Mouse (Mus musculus) limb, embryonic 11.5 days (tissue): ENCODE data around the gene Ypel2. TPM values are rescaled to one million over a fixed set of nuclear protein-coding genes. Genes with fewer than 3 reads are reported as not detected.

Experiments used
- ATAC-seq: fragments of 200-750 bp; cut with Nextera tagmentation; 2 replicates; pipeline ENCODE4 v1.8.0; 2017; ENCODE audit warnings: low read depth; ENCODE audit not compliant: insufficient number of reproducible peaks, low FRiP score, low TSS enrichment
- DNase-seq: peaks from one replicate; pipeline ENCODE4 v3.0.0-alpha.2; 2015; ENCODE audit warnings: low spot score
- H3K27ac ChIP-seq: fragments of 300-500 bp; sonication (generic); replicated peaks from 2 replicates; pipeline ENCODE4 v1.5.1; 2014; ENCODE audit warnings: low read depth, mild to moderate bottlenecking, low read length
- H3K27me3 ChIP-seq: fragments of 300-500 bp; sonication (generic); 2 replicates; pipeline ENCODE4 v1.6.1; 2014; ENCODE audit warnings: mild to moderate bottlenecking, low read length, mixed read lengths; ENCODE audit not compliant: control insufficient read depth, insufficient read depth
- H3K36me3 ChIP-seq: fragments of 300-500 bp; sonication (generic); 2 replicates; pipeline ENCODE4 v1.6.1; 2014; ENCODE audit warnings: mild to moderate bottlenecking, low read length, moderate library complexity, mixed read lengths; ENCODE audit not compliant: control insufficient read depth, insufficient read depth
- H3K4me1 ChIP-seq: fragments of 300-500 bp; sonication (generic); 2 replicates; pipeline ENCODE4 v1.6.1; 2014; ENCODE audit warnings: low read length, mixed read lengths; ENCODE audit not compliant: control insufficient read depth, insufficient read depth
- H3K4me2 ChIP-seq: fragments of 300-500 bp; sonication (generic); 2 replicates; pipeline ENCODE4 v1.6.1; 2014; ENCODE audit warnings: low read depth, mild to moderate bottlenecking, moderate library complexity; ENCODE audit not compliant: severe bottlenecking
- H3K4me3 ChIP-seq: fragments of 300-500 bp; sonication (generic); 2 replicates; pipeline ENCODE4 v1.5.1; 2014; ENCODE audit warnings: low read depth, low read length
- H3K9ac ChIP-seq: fragments of 300-500 bp; sonication (generic); 2 replicates; pipeline ENCODE4 v1.6.1; 2014; ENCODE audit warnings: mild to moderate bottlenecking, low read length
- H3K9me3 ChIP-seq: fragments of 300-500 bp; sonication (generic); 2 replicates; pipeline ENCODE4 v1.6.1; 2016; ENCODE audit warnings: low read length; ENCODE audit not compliant: control insufficient read depth
- WGBS: fragments of 180-500 bp; shearing (Covaris S2); extraction: QIAGEN DNeasy Blood & Tissue Kit; methylation state at CpG from one replicate; pipeline ENCODE4 v1.1.7; 2014; 5-methylcytosine and 5-hydroxymethylcytosine counted together
- polyA plus RNA-seq: library from polyadenylated mRNA; unstranded; fragments of >200 nt; fragmentation: Nextera tagmentation; extraction: Ambion mirVana; gene quantifications from 2 replicates; pipeline ENCODE4 v1.2.1, GENCODE M21; 2014

Ypel2 gene
- polyA plus RNA-seq, 1 experiment from 2014 or later = 7.0 TPM

- no peaks in the 10 kb centered on the region for H3K9me3 ChIP-seq
- no peak overlapping the region for H3K27ac ChIP-seq
- no peak for DNase-seq
- 70% methylated on average over 8 of the region's 8 CpGs for WGBS
- no peak overlapping the region for H3K9ac ChIP-seq
- no peaks in the 10 kb centered on the region for H3K27me3 ChIP-seq
- H3K4me2 ChIP-seq = no peak overlapping the region
- no peak for ATAC-seq
- H3K36me3 ChIP-seq = no peaks in the 10 kb centered on the region
- H3K4me1 ChIP-seq = peaks cover 6% of the 10 kb centered on the region; the same call in 1 of the 2 replicates
- H3K4me3 ChIP-seq = no peak overlapping the region
These were observed 41.8 kb downstream of the Ypel2 start for GRCm38 (mm10) chr11:86951672-86952071.

DNA sequence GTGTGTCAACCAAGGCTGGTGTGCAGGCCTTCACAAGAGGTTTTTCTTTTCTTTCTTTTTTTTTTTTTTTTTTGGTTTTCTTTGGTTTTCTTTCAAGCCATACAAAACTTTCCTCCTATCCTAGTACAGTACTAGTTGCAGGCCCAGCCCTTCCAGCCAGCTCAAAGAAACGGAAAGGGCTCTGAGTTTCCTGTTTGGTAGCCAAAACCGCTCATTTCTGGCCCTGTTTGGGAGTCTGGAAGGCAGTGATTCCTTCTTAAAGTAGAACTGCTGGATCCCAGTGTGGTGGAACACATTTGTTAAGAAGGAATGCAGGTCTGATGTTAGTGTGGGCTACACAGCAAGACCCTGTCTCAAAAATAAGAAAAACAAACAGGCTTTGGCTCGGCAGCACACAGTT is 43.0 kb downstream of the Ypel2 start:
- DNase-seq = no peak
- Histone ChIP-seq H3K4me1 (no peaks in the 10 kb centered on the region), H3K9me3 (no peaks in the 10 kb centered on the region), H3K4me2 (no peak overlapping the region), H3K27ac (no peak overlapping the region), H3K27me3 (no peaks in the 10 kb centered on the region), H3K36me3 (no peaks in the 10 kb centered on the region), H3K4me3 (no peak overlapping the region), H3K9ac (no peak overlapping the region)
- ATAC-seq = no peak
- WGBS = 69% methylated on average over 3 of the region's 3 CpGs

GRCm38 (mm10) chr11:86949951-86950441 is 43.5 kb downstream of the Ypel2 start:
- DNase-seq (no peak), ATAC-seq (no peak)
- WGBS = 80% methylated on average over 9 of the region's 9 CpGs
- Histone ChIP-seq H3K27ac (no peak overlapping the region; the same call in 1 of the 2 replicates), H3K4me2 (no peak overlapping the region), H3K4me1 (no peaks in the 10 kb centered on the region), H3K36me3 (no peaks in the 10 kb centered on the region), H3K27me3 (no peaks in the 10 kb centered on the region), H3K9ac (no peak overlapping the region), H3K9me3 (no peaks in the 10 kb centered on the region), H3K4me3 (no peak overlapping the region)

GRCm38 (mm10) chr11:86946644-86947195 is 46.8 kb downstream of the Ypel2 start:
- no peaks in the 10 kb centered on the region for H3K27me3 ChIP-seq
- 70% methylated on average over 6 of the region's 6 CpGs for WGBS
- H3K9ac ChIP-seq = no peak overlapping the region; the same call in 1 of the 2 replicates
- no peak overlapping the region for H3K4me2 ChIP-seq
- no peaks in the 10 kb centered on the region for H3K4me1 ChIP-seq
- DNase-seq (no peak), ATAC-seq (no peak)
- H3K36me3 ChIP-seq = no peaks in the 10 kb centered on the region; the same call in 1 of the 2 replicates
- no peak overlapping the region for H3K4me3 ChIP-seq
- no peaks in the 10 kb centered on the region for H3K9me3 ChIP-seq
- no peak overlapping the region for H3K27ac ChIP-seq

- no peak overlapping the region for H3K9ac ChIP-seq
- H3K4me3 ChIP-seq = no peak overlapping the region
- no peaks in the 10 kb centered on the region for H3K27me3 ChIP-seq
- H3K4me1 ChIP-seq = no peaks in the 10 kb centered on the region
- WGBS = 88% methylated on average over 6 of the region's 6 CpGs
- ATAC-seq (no peak), DNase-seq (no peak)
- H3K27ac ChIP-seq = no peak overlapping the region
- H3K9me3 ChIP-seq = no peaks in the 10 kb centered on the region
- H3K4me2 ChIP-seq = no peak overlapping the region
- H3K36me3 ChIP-seq = no peaks in the 10 kb centered on the region; the same call in 1 of the 2 replicates
These were observed 47.6 kb downstream of the Ypel2 start for GRCm38 (mm10) chr11:86945933-86946332.

- no peak overlapping the region for H3K27ac ChIP-seq
- DNase-seq (no peak), ATAC-seq (no peak)
- H3K27me3 ChIP-seq = no peaks in the 10 kb centered on the region
- no peak overlapping the region for H3K4me2 ChIP-seq
- 73% methylated on average over 8 of the region's 8 CpGs for WGBS
- no peak overlapping the region for H3K4me3 ChIP-seq
- H3K9me3 ChIP-seq = no peaks in the 10 kb centered on the region
- no peaks in the 10 kb centered on the region; the same call in 1 of the 2 replicates for H3K36me3 ChIP-seq
- H3K9ac ChIP-seq = no peak overlapping the region
- no peaks in the 10 kb centered on the region for H3K4me1 ChIP-seq
These were observed 48.4 kb downstream of the Ypel2 start for GRCm38 (mm10) chr11:86945058-86945457.

GRCm38 (mm10) chr11:86944539-86944938 is 49.0 kb downstream of the Ypel2 start:
- H3K27ac ChIP-seq = no peak overlapping the region
- ATAC-seq (no peak), DNase-seq (no peak)
- H3K27me3 ChIP-seq = no peaks in the 10 kb centered on the region
- no peaks in the 10 kb centered on the region for H3K4me1 ChIP-seq
- H3K36me3 ChIP-seq = no peaks in the 10 kb centered on the region; the same call in 1 of the 2 replicates
- H3K4me3 ChIP-seq = no peak overlapping the region
- H3K9ac ChIP-seq = no peak overlapping the region
- no peaks in the 10 kb centered on the region for H3K9me3 ChIP-seq
- WGBS = 78% methylated on average over 8 of the region's 8 CpGs
- no peak overlapping the region for H3K4me2 ChIP-seq

- ATAC-seq = no peak
- no peak overlapping the region for H3K4me2 ChIP-seq
- no peaks in the 10 kb centered on the region for H3K9me3 ChIP-seq
- no peak overlapping the region for H3K27ac ChIP-seq
- H3K36me3 ChIP-seq = no peaks in the 10 kb centered on the region; the same call in 1 of the 2 replicates
- H3K27me3 ChIP-seq = no peaks in the 10 kb centered on the region
- H3K4me3 ChIP-seq = no peak overlapping the region
- 89% methylated on average over 8 of the region's 8 CpGs for WGBS
- H3K4me1 ChIP-seq = no peaks in the 10 kb centered on the region
- DNase-seq = no peak
- no peak overlapping the region for H3K9ac ChIP-seq
These were observed 51.6 kb downstream of the Ypel2 start for GRCm38 (mm10) chr11:86941904-86942303.

DNA sequence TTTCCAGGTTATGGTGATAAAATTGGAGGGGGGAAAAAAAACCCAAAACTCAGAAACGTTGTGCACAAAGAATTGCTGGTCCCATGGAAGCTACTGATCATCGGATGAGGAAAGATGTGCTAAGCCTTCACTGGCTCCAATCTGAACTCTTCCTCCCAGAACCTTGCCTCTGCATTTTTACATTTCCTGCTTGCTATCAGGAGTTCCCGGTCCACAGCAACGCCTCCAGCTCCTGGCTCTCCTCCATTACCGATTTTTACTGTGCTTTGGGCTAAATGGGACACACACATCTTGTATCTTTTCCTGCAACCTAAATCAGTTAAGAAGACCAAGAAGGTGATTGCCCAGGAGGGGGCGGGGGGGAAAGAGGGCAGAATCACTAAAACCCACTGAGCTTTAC is 54.0 kb downstream of the Ypel2 start:
- no peak for ATAC-seq
- Histone ChIP-seq H3K9me3 (no peaks in the 10 kb centered on the region), H3K4me1 (no peaks in the 10 kb centered on the region), H3K27ac (no peak overlapping the region), H3K9ac (no peak overlapping the region), H3K4me3 (no peak overlapping the region), H3K4me2 (no peak overlapping the region), H3K27me3 (no peaks in the 10 kb centered on the region), H3K36me3 (no peaks in the 10 kb centered on the region; the same call in 1 of the 2 replicates)
- 83% methylated on average over 6 of the region's 6 CpGs for WGBS
- DNase-seq = no peak
